Mouse (Mus musculus): ENCODE data around the gene Unc80.

The Unc80 gene

DNA sequence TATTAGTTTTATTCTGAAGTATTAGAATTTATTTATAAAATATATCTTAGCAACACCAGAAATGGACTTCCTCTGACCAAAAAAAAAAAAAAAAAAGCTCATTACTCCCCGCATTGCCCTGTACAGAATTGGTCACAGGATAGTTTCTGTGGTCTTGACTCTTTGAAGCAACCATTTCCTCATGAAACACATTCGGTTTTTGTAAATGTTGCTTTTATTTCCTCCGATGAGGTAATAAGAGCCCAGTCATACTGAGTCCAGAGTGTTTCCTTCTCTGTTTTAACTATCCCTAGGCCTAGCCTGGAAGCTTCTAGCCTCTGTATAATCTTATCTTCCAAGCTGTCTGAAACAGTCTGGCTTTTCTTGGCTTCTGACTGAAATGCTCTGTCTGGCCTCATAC is 244.7 kb downstream of the Unc80 start:
- no peak for DNase-seq (ENCODE audit: low spot score)

DNA sequence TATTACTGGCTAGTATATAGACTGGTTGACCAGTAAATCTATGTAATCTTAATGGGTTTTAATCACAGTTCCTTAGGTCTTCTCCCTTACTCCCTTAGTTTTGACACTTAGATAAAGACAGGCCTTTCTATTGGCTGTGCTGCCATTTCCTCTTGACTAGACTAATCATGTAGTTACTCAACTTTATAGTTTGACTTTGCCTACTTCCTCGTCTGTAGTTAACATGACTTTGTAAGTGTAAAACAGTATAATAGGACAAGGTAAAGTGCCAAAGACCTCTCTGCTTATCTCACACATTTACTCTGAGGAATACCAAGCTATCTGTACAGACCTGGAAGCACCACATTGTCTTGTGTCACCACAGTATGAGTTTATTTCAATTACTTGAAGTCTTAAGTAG is 262.4 kb downstream of the Unc80 start:
- no peak for DNase-seq (ENCODE audit: low spot score)

All from ovary, postnatal 14 days (tissue).